Mouse (Mus musculus) megakaryocyte, adult 5-6 weeks (primary cell): ENCODE results near the gene Fam19a1. TPM values are rescaled to one million over a fixed set of nuclear protein-coding genes. Genes with fewer than 3 reads are reported as not detected.
"Not testable (repeated sequence)": the region's sequence is repeated elsewhere in the genome, so short reads cannot be mapped to it uniquely, and the experiment has no call there.

Experiments
- ATAC-seq: 2 replicates; pipeline ENCODE4 v1.8.0; 2016; ENCODE audit warnings: mild to moderate bottlenecking, inconsistent platforms; ENCODE audit not compliant: poor library complexity, severe bottlenecking
- total RNA-seq, 2 experiments: library from RNA; stranded (forward) in 1 of 2; stranded (reverse) in 1 of 2; fragments of 153-499, 151-499 nt in 1 of 2; fragments of 221-1000, 200-1000 nt in 1 of 2; gene quantifications; 2 replicates each; pipeline versions ENCODE4 v1.2.3 to v1.2.4; 2015 to 2017

Fam19a1 gene
- not detected in 2 replicates for total RNA-seq (2015)
- total RNA-seq (2017) = not detected in 2 replicates

GRCm38 (mm10) chr6:96112854-96113253, at the start of gene Fam19a1:
Fam19a1 (plus strand) TSS chr6:96113154.
- ATAC-seq = no peak

DNA sequence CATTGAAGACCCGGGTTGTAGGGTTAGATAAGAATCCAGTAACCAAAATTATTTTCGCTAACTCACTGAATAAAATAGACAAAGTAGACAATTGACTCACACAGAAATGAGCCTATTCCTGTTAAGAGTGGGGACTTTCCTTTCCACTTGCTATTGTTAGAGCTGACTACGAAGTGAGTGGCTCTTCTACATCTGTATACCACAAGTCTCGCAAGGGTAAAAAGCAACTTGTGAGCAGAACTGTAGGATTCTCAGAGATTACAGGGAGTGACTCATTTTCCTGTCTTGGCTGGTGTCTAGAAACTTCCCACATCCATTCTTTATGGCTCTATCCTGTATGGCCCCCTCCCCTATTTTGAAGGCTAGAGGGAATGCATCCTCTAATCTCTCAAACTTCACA, 41.9 kb upstream of the Fam19a1 start:
- ATAC-seq = no peak

DNA sequence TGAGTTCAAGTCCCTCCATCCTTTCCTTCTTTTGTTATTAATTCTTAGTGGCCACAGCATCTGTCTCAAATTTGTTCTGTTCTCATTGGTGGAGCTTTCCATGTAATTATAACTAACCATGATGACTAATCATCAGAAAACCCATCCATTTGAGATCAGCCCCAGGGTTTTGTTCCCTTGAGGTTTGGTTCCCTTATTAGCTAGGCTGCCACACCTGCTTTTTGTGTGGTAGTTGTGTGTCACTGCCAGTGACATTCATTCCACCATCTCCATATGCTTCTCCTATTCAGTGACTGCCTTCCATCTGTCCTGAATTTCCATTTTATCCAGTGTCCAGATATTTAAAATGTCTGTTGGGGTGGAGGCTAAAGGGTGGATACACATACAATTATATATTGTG, 41.4 kb upstream of the Fam19a1 start:
- ATAC-seq = no peak

DNA sequence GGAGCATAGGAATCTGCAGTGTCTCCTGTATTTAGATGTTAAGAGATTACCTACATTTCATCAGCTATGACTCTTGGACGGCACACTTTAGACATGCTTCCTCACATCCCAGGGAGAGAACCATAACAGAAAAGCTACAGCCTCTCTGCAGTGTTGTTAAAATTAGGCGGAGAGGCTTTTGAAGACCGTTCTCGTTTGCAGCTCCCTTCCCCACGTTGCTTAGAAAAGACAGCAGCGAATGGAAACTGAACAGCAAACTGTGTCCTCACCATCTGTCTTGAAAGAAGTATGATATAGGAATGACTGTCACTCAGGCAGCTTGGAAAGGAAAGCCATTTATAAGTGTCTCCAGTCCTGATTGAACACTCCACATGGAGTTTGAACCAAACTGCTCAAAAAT, 23.0 kb upstream of the Fam19a1 start:
- ATAC-seq = no peak

DNA sequence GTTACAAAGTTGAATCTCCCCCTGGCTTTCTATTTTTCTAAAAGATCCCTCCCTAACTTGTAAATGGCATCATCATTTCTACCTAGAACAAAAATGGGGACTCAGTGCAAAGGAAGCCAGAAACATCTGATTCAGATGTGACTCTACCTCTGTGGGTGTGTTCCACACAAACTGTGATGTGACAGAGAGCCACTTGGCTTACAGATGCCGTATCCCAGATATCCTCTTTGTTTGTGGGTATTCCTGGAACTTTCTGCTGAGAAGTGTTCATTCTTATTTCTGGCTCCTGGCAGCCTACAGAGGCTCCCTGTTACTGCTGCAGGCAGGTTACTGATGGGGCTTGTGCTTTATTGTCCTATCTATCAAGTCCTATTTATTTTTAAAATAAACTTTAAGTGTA, 19.2 kb upstream of the Fam19a1 start:
- ATAC-seq = no peak

DNA sequence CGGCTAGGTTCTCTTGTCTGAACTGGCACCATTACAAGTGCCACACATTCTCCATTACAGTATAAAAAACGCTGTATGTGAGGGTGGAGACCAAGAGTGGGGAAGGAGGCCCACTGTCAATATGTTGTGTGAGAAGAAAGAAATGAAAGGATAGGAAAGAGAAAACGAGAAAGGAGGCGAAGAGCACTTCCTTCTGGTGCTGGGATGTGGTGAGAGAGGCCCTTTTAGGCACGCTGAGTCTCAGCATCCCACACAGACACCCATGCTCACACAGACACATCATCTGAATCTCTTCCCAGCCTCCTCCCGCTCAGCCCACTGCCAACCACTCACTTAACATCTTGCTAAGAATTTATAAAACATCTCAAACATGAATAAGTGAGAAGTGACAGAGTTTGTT, 14.7 kb upstream of the Fam19a1 start:
- no peak for ATAC-seq

DNA sequence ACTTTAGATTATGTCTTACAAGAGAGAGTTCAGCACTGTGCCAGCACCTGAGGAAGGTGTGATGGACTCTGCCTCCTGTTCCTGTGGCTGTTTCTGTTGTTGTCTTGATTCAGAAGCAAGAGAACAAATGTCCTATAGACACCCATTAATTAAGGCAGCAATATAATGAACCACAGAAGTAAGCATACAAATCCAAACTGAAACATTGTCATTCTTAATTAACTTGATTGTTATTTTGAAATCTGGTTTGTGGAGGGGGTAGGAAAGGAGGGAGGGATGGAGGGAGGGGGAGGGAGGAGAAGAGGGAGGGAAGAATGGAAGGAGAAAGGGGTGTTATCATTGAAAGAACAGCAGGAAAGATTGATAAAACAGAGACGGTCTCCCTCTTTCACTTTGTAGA, 1.3 kb upstream of the Fam19a1 start:
- no peak for ATAC-seq

GRCm38 (mm10) chr6:96114151-96114550, 1.2 kb downstream of the Fam19a1 start:
- no peak for ATAC-seq

- ATAC-seq = no peak
Measured at GRCm38 (mm10) chr6:96116148-96116533, 3.2 kb downstream of the Fam19a1 start.

- ATAC-seq = no peak
Measured at GRCm38 (mm10) chr6:96116534-96117272, 3.7 kb downstream of the Fam19a1 start.

DNA sequence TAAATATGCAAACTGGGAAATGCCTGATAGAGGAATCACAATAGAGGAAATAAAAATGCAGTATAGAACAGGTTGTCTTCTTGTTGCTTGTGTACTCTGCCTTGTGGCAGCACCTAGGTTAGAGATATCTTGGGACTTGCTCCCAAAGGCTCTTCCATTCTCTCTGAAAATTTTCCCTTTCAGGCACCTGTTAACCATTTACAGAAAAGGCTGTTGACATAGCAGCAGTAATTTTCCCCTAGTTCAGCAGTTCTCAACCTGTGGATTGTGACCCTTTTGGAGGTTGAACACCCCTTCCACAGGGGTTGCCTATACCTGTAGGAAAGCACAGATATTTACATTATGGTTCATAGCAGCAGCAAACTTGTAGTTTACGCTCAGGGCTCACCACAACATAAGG, 30.4 kb downstream of the Fam19a1 start:
- no peak for ATAC-seq

GRCm38 (mm10) chr6:96165403-96165802, 52.4 kb downstream of the Fam19a1 start:
- ATAC-seq = no peak

DNA sequence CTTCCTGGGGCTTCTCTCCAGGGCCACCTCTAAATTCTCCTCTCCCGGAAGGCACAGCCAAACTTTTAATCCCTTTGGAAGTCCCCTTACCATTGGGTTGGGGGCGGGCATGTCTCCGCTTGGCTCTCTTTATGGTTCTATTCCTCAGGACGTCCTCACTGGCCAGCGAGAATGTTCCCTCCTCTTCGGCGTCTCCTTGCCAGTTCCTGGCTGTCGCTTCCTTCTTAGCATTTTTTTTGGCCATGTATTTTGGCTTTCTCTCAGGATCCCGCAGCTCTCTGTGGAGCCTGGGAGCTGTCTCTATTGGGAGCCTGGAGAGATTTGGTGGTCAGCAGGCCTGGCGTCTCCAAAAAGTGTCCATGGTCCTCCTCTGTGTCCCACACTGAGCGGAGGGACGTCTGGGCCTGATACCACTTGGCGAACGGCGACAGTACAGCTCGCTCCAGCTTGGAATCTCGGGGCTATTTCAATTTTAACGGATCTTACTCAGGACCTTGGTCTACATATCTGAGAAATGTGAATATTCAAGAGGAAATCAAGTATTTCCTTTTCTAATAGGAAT, 52.9 kb downstream of the Fam19a1 start, which contains the start of gene 1700123L14Rik:
Gene 1700123L14Rik (minus strand): TSS at position 426 of the 562 bp plus-strand sequence.
- ATAC-seq = no peak

GRCm38 (mm10) chr6:96167031-96167430, 54.1 kb downstream of the Fam19a1 start:
- no peak for ATAC-seq

GRCm38 (mm10) chr6:96173681-96174080, 60.7 kb downstream of the Fam19a1 start:
- no peak for ATAC-seq

DNA sequence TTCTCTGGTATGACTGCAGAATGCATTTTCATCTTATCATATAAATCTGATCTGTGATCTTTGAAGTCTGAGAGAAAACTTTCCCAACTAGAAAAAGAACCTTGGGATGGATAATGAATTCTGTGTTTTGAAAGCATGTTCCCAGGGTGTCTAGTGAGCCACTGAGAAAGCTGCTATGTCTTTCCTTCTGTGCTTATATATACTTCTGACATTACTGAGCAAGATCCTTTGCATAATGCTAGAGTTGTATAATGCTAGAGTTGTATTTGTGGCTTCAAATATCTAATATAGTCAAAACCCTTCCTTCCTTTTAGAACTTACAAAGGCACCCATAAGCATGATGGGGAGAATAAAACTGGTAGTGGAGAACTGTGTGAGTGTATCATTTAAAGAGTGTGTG, 65.6 kb downstream of the Fam19a1 start:
- ATAC-seq = no peak

DNA sequence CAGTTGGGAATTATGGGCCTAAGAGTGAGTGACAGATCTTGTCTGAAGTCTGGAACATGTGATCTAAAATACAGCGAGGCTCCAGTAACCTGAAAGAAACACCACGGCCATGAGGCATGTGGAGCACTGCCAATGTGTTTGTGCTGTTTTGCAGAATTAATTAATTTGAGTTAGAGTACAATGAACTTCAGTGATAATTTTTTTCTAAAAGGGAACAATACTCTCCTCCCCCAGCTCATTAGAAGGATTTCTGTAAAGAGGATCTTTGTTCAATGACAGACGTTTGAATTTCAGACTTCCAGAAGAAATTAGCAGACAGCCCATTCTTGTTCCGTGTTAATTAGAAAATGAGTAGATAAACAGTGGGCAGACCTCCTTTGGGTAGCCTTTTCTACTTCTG, 70.4 kb downstream of the Fam19a1 start:
- ATAC-seq = no peak

DNA sequence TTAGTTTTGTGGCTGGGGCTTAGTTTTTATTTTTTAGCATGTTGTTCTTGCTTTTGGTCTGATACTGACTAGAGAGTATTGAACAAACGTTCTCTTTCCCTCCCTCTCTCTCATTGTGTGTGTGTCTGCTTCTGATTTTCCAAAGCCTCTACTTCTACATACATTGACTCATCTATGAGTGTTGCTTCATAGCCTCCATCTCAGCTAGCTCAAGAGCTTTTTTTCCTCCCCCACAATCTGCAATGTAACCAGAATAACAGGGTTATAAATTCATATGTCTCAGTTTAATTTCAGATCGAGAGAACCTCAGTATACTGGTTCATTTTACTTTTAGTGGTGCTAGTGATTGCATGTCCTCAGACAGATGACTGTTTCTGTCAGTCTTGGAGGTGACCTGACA, 73.6 kb downstream of the Fam19a1 start:
- ATAC-seq = no peak

DNA sequence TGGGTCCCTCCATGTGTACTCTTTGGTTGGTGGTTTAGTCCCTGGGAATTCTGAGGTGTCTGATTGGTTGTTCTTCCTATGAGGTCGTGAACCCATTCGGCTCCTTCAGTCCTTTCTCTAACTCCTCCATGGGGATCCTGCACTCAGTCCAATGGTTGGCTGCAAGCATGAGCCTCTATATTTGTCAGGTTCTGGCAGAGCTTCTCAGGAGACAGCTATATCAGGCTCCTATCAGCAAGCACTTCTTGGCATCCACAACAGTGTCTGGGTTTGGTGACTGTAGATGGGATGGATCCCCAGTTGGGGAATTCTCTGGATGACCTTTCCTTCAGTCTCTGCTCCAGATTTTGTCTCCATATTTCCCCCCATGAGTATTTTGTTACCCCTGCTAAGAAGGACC, 86.0 kb downstream of the Fam19a1 start:
- ATAC-seq = not testable (repeated sequence)

DNA sequence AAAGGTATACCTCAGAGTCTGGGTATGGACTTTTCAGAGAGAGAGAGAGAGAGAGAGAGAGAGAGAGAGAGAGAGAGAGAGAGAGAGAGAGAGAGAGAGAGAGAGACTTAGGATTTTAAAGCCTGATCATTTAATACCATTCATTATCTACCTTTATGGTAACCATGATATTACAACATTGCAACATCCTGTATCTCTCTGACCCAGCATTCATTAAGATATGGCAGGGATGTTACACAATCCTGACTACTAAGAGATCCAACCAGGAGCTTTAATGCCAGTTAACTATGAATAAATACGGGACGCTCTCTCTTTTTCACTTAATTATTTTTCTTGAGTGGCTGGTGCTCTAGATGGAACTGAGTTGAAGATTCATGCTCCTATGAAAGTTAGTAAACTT, 92.4 kb downstream of the Fam19a1 start:
- ATAC-seq = no peak

DNA sequence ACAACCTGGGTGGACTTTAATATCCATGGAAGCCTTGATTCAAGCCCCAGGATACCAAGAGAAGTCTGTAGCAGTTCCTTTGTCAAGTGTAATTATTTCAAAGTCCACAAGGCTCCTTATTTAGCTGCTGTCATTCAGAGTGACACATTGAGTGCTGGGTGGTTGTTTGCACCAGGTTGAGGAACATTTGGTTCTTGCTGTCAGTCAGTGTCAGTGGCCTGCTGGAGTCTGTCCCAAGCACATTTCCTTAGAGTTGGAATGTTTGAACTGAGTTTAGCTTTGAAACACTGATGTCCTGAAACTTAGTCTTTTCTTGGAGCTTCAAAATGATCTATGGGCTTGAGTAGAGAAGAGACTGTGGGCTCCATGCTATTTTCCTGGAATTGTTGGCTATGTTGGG, 121.9 kb downstream of the Fam19a1 start:
- ATAC-seq = no peak

- ATAC-seq = no peak
Measured at GRCm38 (mm10) chr6:96244320-96244719, 131.4 kb downstream of the Fam19a1 start.

GRCm38 (mm10) chr6:96252001-96252400, 139.0 kb downstream of the Fam19a1 start:
- ATAC-seq = no peak
